Mouse (Mus musculus) hindbrain, embryonic 14.5 days (tissue): ENCODE results near the gene Siva1. TPM values are rescaled to one million over a fixed set of nuclear protein-coding genes. Genes with fewer than 3 reads are reported as not detected.

Source experiments
- ATAC-seq: fragments of 200-750 bp; cut with Nextera tagmentation; 2 replicates; pipeline ENCODE4 v1.8.0; 2017; ENCODE audit warnings: moderate number of reproducible peaks, mild to moderate bottlenecking, moderate TSS enrichment, moderate library complexity; ENCODE audit not compliant: low FRiP score
- DNase-seq: peaks from one replicate; pipeline ENCODE4 v3.0.0-alpha.2; 2015; ENCODE audit warnings: low spot score
- H3K27ac ChIP-seq: fragments of 300-500 bp; sonication (generic); 2 replicates; pipeline ENCODE4 v1.5.1; 2014; ENCODE audit warnings: mild to moderate bottlenecking, moderate library complexity
- H3K27me3 ChIP-seq: fragments of 300-500 bp; sonication (generic); 2 replicates; pipeline ENCODE4 v1.6.1; 2014; ENCODE audit warnings: mild to moderate bottlenecking, low read length, mixed read lengths; ENCODE audit not compliant: control insufficient read depth, insufficient read depth
- H3K36me3 ChIP-seq: fragments of 300-500 bp; sonication (generic); replicated peaks from 2 replicates; pipeline ENCODE4 v1.6.1; 2014; ENCODE audit not compliant: control insufficient read depth, insufficient read depth
- H3K4me1 ChIP-seq: fragments of 300-500 bp; sonication (generic); replicated peaks from 2 replicates; pipeline ENCODE4 v1.6.1; 2014; ENCODE audit warnings: antibody characterized with exemption, low read length, mixed read lengths; ENCODE audit not compliant: control insufficient read depth, insufficient read depth
- H3K4me2 ChIP-seq: fragments of 300-500 bp; sonication (generic); replicated peaks from 2 replicates; pipeline ENCODE4 v1.6.1; 2014; ENCODE audit warnings: mild to moderate bottlenecking, moderate library complexity
- H3K4me3 ChIP-seq: fragments of 300-500 bp; sonication (generic); replicated peaks from 2 replicates; pipeline ENCODE4 v1.5.1; 2014; ENCODE audit warnings: mild to moderate bottlenecking, low read length
- H3K9ac ChIP-seq: fragments of 300-500 bp; sonication (generic); 2 replicates; pipeline ENCODE4 v1.6.1; 2014
- H3K9me3 ChIP-seq: fragments of 300-500 bp; sonication (generic); 2 replicates; pipeline ENCODE4 v1.6.1; 2016; ENCODE audit warnings: low read length; ENCODE audit not compliant: control insufficient read depth
- WGBS: fragments of 180-500 bp; shearing (Covaris S2); extraction: QIAGEN DNeasy Blood & Tissue Kit; methylation state at CpG from one replicate; pipeline ENCODE4 v1.1.7; 2014; 5-methylcytosine and 5-hydroxymethylcytosine counted together
- polyA plus RNA-seq: library from polyadenylated mRNA; unstranded; fragments of >200 nt; fragmentation: Nextera tagmentation; extraction: Ambion mirVana; gene quantifications from 2 replicates; pipeline ENCODE4 v1.2.1, GENCODE M21; 2014

Gene Siva1
- polyA plus RNA-seq, 1 experiment from 2014 or later: 58.4 TPM

DNA sequence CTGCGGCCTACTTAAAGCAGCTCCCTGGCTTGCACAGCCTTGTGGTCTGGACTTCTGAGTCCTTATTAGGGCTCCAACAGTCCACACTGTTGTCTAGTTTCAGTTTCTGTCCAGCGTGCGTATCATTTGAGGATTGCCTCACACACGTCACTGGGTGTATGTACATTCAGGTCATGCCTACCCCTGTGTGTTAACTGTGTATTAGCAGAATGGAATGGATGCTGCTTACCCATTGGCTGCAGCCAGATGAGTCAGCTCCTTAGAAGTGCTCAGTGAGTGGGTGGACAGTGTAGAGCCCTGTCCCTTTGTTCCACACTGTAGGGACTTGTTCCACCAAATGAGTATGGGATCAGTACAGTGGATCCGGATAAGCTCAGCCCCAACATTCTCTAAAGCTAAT, 3.6 kb downstream of the Siva1 start:
- H3K27ac ChIP-seq: no peak overlapping the region
- no peak overlapping the region for H3K4me3 ChIP-seq
- peaks cover 54% of the 10 kb centered on the region for H3K36me3 ChIP-seq
- ATAC-seq: no peak
- H3K27me3 ChIP-seq: no peaks in the 10 kb centered on the region
- H3K4me2 ChIP-seq: no peak overlapping the region
- no peak for DNase-seq
- peaks cover 13% of the 10 kb centered on the region for H3K4me1 ChIP-seq
- 96% methylated on average over 5 of the region's 5 CpGs for WGBS
- no peak overlapping the region for H3K9ac ChIP-seq
- H3K9me3 ChIP-seq: no peaks in the 10 kb centered on the region

DNA sequence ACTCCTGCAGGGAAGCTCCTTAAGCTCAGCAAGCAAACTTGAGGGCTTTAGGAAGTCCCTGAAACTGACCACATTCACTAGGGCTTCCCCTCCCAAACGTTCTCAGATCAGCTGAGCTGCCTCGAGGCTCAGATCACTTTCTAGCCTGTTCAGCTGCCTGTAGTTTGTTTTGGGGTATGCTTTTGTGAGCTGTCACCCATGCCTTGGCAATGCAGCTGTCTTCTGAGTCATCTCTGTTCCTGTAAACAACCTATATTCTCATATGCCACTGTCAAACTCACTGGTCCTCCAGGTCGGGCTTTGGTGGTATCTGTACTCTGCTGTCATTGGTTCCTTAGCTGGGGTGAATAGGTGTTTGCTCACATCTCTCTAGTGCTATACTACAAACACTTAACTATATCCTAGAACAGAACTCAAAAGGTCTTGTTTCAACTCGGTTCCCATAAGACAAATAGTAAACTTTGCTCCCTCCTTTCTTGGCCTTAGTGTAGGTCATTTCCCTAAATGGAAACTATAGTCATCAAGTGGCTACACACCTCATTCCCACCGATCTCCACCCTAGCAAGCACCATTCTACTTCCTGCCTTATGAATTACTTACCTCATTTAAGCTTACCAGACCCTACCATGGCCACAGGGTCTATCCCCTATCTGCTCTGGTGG, 7.4 kb downstream of the Siva1 start:
- no peak overlapping the region for H3K27ac ChIP-seq
- no peak overlapping the region for H3K9ac ChIP-seq
- no peaks in the 10 kb centered on the region for H3K27me3 ChIP-seq
- DNase-seq (no peak), ATAC-seq (no peak)
- no peak overlapping the region for H3K4me2 ChIP-seq
- WGBS: 91% methylated on average over 5 of the region's 5 CpGs
- no peak overlapping the region for H3K4me3 ChIP-seq
- H3K9me3 ChIP-seq: no peaks in the 10 kb centered on the region
- peaks cover 91% of the 10 kb centered on the region for H3K36me3 ChIP-seq
- no peaks in the 10 kb centered on the region for H3K4me1 ChIP-seq

DNA sequence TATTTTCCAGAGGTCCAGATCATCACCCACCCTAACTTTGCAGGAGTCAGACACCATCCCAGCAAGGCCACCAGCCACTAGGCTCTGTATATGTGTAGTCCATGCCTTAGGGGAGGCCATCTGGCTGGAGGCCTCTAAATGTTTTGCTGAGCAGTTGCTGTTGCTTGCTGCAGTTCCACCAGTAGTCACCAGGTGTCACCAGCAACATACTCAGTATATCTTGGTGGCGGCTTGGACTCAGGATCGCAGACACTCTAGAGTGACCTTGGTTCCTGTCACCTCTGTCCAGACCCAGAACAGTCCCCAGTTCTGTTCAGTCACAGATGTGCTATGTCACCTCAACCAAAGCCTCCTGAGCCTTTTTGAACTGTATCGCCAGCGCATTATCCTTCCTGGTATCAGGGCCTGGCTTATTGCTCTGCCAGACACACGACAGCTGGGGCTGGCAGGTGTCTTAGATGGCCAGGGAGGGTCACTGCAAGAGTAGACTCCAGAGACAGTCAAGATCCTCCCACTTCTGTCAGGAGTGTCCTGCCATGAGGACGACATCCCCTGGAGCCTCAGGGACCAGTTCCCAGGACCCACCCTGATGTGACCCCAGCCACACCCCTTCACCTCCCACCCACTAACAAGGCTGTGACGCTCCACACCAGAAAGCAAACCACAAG, 8.8 kb downstream of the Siva1 start:
- no peak overlapping the region for H3K9ac ChIP-seq
- H3K4me2 ChIP-seq: no peak overlapping the region
- no peaks in the 10 kb centered on the region for H3K27me3 ChIP-seq
- no peaks in the 10 kb centered on the region for H3K9me3 ChIP-seq
- H3K4me1 ChIP-seq: no peaks in the 10 kb centered on the region
- peaks cover 92% of the 10 kb centered on the region for H3K36me3 ChIP-seq
- no peak overlapping the region for H3K27ac ChIP-seq
- WGBS: 41% methylated on average over 7 of the region's 7 CpGs
- no peak overlapping the region for H3K4me3 ChIP-seq
- peak; percentile 92 for DNase-seq
- peak; percentile 59 for ATAC-seq

DNA sequence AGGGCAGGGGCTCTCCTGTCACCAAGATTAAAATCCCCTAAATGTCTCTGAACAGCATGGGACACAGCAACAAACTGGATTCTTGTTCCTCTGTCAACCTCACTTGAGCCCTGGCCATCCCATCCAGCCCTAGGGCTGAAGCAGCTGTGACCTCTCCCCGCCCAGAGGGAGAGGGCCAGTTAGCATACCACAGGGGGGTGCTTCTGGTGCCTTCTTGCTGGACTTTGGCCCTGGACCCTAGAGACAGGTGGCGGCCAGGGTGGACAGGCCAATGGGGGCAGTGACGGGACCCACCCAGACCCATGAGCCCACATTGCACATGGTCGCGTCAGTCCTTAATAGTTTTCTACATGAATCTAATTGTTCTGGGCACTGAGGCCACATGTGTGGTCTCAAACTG, 9.6 kb downstream of the Siva1 start:
- Histone ChIP-seq H3K27ac (no peak overlapping the region), H3K4me2 (no peak overlapping the region), H3K27me3 (no peaks in the 10 kb centered on the region), H3K9ac (no peak overlapping the region), H3K4me1 (no peaks in the 10 kb centered on the region; the same call in 1 of the 2 replicates), H3K36me3 (peaks cover 94% of the 10 kb centered on the region), H3K9me3 (no peaks in the 10 kb centered on the region), H3K4me3 (no peak overlapping the region)
- no peak for ATAC-seq
- no peak for DNase-seq
- 82% methylated on average over 5 of the region's 5 CpGs for WGBS

DNA sequence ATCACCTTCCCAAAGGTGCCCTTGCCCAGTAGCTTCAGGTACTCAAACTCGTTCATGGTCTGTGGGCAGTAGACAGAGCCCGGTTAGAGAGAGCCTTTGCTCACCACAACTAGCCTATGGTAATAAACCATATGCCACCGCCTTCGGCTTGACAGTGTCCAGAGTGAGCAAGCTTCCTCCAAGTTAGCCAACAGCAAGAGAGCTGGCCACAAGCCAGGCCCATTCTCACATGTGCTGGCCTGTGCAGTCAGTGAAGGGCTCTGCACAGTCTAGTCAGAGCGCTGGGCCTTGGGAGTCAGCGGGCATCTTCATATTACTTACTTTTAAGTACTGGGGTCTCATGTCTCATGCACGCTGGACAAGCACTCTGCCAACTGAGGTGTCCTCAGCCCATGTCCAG, 14.1 kb downstream of the Siva1 start:
- 89% methylated on average over 7 of the region's 7 CpGs for WGBS
- no peak overlapping the region for H3K27ac ChIP-seq
- peaks cover 87% of the 10 kb centered on the region for H3K36me3 ChIP-seq
- H3K4me3 ChIP-seq: no peak overlapping the region
- no peak overlapping the region for H3K9ac ChIP-seq
- ATAC-seq (no peak), DNase-seq (no peak)
- H3K9me3 ChIP-seq: no peaks in the 10 kb centered on the region
- peaks cover 37% of the 10 kb centered on the region for H3K4me1 ChIP-seq
- no peaks in the 10 kb centered on the region for H3K27me3 ChIP-seq
- no peak overlapping the region for H3K4me2 ChIP-seq

DNA sequence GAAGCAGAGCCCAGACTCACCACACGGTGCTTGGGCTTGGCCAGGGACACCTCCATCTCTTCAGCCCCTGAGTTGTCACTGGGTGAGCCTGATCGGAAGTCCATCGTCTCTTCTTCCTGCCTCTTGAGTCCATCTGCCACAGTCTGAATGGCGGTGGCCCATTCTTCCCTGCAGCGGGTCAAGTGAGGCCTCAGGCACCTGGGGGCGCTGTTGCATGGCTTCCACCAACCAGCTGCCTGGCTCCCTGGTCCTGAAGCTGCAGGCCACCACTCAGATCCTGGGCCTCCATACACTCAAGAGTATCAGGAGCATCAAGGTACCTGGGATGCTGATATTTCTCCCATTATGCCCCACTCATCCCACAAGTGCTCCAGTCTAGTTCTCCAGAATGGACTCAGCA, 14.6 kb downstream of the Siva1 start:
- H3K4me2 ChIP-seq: no peak overlapping the region
- H3K4me1 ChIP-seq: peaks cover 42% of the 10 kb centered on the region
- no peaks in the 10 kb centered on the region for H3K27me3 ChIP-seq
- DNase-seq (no peak), ATAC-seq (no peak)
- H3K9me3 ChIP-seq: no peaks in the 10 kb centered on the region
- no peak overlapping the region for H3K27ac ChIP-seq
- H3K4me3 ChIP-seq: no peak overlapping the region
- H3K36me3 ChIP-seq: peaks cover 82% of the 10 kb centered on the region
- WGBS: 84% methylated on average over 6 of the region's 6 CpGs
- no peak overlapping the region for H3K9ac ChIP-seq

DNA sequence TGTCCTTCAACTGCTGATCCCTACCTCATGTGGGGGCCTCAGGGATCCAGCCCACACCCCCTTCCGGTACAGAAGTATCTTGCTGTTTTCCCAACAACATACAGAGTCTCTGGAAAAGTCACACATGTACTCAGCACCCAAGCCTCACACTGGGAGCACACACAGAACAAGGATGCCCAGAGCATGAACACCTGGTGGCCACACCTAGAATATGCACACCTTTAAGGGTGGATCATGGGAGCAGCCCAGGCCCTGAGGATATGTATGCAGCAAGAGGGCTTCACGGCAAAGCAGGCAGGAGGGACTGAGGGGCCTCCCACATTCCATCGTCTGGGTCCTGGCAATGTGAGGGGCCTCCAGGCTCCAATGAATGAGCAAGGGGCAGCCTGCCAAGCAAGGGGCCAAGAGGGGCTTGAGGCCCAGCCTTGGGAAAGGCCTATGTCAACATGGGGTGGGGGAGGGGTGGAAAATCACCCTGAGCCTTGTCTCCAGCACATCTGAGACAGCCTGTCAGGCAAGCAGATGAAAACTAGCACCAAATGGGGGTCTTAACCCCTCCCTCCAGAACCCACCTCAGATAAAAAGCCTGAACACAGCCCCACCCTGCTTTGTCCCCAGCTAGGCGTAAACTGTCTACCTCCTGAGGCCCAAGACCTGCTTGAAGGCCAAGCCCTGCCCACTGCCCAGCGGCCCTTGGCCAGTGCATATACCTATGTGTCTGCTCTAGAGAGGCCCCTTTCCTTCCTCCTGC, 16.3 kb downstream of the Siva1 start:
- H3K9me3 ChIP-seq: no peaks in the 10 kb centered on the region
- DNase-seq (peak; percentile 82), ATAC-seq (peak; percentile 47; the same call in 1 of the 2 replicates)
- H3K36me3 ChIP-seq: peaks cover 75% of the 10 kb centered on the region
- peak overlapping the region; percentile 88 for H3K27ac ChIP-seq
- 35% methylated on average over 5 of the region's 5 CpGs for WGBS
- peak overlapping the region; percentile 1; the same call in 1 of the 2 replicates for H3K9ac ChIP-seq
- H3K4me1 ChIP-seq: peaks cover 58% of the 10 kb centered on the region
- no peak overlapping the region for H3K4me3 ChIP-seq
- peak overlapping the region; percentile 39 for H3K4me2 ChIP-seq
- H3K27me3 ChIP-seq: no peaks in the 10 kb centered on the region

DNA sequence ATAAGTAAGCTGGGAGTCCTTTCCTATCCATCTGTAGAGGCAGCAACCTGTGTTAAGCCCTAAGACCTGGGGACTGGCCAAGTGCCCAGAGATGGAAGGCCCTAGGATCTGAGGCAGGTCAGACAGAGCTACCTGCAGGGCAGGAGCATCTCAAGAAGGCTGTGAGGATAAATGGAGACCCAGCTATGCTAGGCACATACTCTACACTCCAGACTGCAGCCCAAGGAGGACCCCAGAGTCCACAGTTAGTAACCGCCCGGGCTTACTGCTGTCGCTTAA, 16.8 kb downstream of the Siva1 start:
- DNase-seq: no peak
- H3K4me3 ChIP-seq: no peak overlapping the region
- no peak for ATAC-seq
- no peaks in the 10 kb centered on the region for H3K27me3 ChIP-seq
- peak overlapping the region; percentile 12; the same call in 1 of the 2 replicates for H3K4me2 ChIP-seq
- peak overlapping the region; percentile 88 for H3K27ac ChIP-seq
- H3K9ac ChIP-seq: 0 out of 2 replicates have a peak overlapping the region, but pooled peaks have one; percentile 1
- H3K4me1 ChIP-seq: peaks cover 63% of the 10 kb centered on the region
- H3K9me3 ChIP-seq: no peaks in the 10 kb centered on the region
- peaks cover 74% of the 10 kb centered on the region for H3K36me3 ChIP-seq
- 60% methylated on average over 3 of the region's 3 CpGs for WGBS

DNA sequence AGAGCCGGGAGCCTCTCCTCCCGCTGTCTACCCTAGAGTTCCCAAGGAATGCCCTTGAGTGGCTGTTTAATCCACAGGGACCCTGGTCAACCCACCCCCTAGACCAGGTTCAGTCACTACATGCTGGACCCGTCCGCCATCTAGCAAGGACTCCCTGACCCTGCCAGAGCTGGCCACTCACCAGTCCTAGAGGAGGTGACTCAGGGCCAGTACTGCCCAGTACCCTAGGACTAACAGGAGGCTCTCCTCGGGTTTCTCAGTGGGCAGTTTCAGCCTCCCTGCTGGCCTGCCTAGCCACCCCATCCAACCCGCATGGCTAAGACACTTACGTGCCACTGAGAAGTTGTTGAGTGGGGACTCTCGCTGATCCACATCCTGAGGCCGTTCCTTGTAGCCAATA, 17.4 kb downstream of the Siva1 start:
- Histone ChIP-seq H3K4me1 (peaks cover 63% of the 10 kb centered on the region), H3K4me2 (no peak overlapping the region), H3K4me3 (no peak overlapping the region), H3K9ac (no peak overlapping the region), H3K36me3 (peaks cover 70% of the 10 kb centered on the region), H3K27me3 (no peaks in the 10 kb centered on the region), H3K9me3 (no peaks in the 10 kb centered on the region), H3K27ac (peak overlapping the region; percentile 88)
- ATAC-seq (no peak), DNase-seq (no peak)
- WGBS: 76% methylated on average over 9 of the region's 9 CpGs
